Mouse (Mus musculus) adrenal gland, postnatal 4 days (tissue): ENCODE data around the gene Mvb12a. TPM values are rescaled to one million over a fixed set of nuclear protein-coding genes. Genes with fewer than 3 reads are reported as not detected.
"Not testable (repeated sequence)": the region's sequence is repeated elsewhere in the genome, so short reads cannot be mapped to it uniquely, and the experiment has no call there.

Experiments used
- DNase-seq, 2 experiments: peaks; one replicate each; pipeline ENCODE4 v3.0.0; 2021 to 2022; ENCODE audit warnings: low spot score in 2 of 2, mixed read lengths in 2 of 2
- long read RNA-seq, 2 experiments: library from polyadenylated mRNA; stranded (forward); transcript quantifications; one replicate each; pipeline ENCODE4 v2.0.0; 2021
- total RNA-seq, 2 experiments: library from RNA; stranded (reverse); gene quantifications; 2 replicates each; pipeline ENCODE4 v1.2.3; 2021

Mvb12a gene
- total RNA-seq = 10 to 100 TPM; 74.5 to 76.0 TPM
- long read RNA-seq, experiment 1, transcript Mvb12a-201 (9 exons, 1,062 nt) = major isoform, 64 of 80 reads
- long read RNA-seq, experiment 1, partial matches to known transcripts = 4 of 80 reads
- long read RNA-seq, experiment 1, other reads (novel, unspliced or antisense) = 11 of 80 reads
- long read RNA-seq, experiment 2, transcript Mvb12a-201 (9 exons, 1,062 nt) = major isoform, 50 of 74 reads
- long read RNA-seq, experiment 2, partial matches to known transcripts = 11 of 74 reads
- long read RNA-seq, experiment 2, other reads (novel, unspliced or antisense) = 13 of 74 reads

DNA sequence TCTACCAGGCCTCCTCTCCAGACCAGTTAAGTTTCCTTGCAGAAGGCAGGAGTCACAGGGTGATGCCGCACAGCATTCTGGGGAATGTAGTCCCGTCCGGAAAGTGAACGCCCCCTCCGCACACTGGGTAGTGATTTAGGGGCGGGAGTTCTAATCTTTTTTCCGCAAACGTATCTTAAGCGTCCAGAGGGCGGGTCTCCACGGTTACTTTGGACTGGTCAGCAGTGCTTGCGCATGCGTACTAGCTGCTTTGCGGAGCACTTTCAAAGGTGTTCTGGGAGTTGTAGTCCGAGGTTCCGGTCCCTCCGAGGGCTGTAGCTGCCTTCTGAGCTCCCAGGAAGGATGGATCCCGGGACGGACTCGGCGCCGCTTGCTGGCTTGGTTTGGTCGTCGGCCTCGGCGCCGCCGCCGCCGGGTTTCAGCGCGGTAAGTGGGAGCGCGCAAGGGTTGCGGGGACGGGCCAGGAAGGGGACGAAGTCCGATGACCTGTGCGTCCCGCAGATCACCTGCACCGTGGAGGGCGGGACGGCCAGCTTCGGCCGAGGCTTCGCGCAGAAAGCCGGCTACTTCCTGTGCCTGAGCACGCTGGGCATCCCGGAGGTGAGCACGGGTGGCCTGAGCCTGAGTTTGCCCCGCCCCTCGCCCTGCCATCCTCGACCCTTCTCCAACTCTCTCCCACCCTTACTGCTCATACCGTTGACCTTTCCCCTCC is at the start of gene Mvb12a:
Gene Mvb12a (plus strand): TSS at position 291 of the 712 bp plus-strand sequence.
- peak; percentile 71 to 93 for DNase-seq

DNA sequence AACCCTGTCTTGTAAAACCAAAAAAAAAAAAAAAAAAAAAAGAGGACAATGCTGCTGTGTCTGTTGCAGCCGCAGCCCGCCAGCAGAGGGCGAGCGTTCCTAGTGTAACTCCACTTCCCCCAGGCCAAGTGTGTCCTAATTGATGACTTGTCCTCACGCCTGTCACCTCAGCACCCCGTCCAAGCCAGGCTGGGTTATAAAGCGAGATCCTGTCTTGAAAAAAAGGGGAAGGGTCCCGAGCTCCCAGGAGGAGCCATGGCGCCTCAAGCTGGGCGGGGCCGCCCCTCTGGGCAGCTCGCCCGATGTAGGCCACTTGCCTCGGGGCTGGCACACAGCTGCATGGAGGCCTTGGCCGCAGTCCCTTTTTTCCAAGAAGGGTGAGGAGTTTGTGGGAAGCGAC is 47.7 kb upstream of the Mvb12a start:
- peak; percentile 62 to 77 for DNase-seq

DNA sequence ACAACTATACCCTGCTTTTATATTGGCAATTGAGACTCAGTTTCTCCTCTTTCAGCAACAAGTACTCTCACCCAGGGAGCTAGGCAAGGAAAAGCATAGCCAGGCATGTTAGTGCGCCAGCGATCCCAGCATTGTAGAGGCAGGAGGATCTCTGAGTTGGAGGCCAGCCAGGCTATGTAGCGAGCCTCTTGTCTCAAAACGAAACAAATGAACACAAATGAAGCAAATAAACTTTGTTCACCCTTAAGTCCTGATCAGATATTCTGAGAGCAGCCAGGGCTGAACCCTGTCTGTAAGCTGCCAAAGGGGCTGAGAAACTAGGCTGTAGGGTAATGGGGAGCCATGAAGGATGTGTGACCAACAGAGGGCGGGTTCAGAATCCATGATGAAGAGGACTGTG is 46.9 kb upstream of the Mvb12a start:
- no peak for DNase-seq

DNA sequence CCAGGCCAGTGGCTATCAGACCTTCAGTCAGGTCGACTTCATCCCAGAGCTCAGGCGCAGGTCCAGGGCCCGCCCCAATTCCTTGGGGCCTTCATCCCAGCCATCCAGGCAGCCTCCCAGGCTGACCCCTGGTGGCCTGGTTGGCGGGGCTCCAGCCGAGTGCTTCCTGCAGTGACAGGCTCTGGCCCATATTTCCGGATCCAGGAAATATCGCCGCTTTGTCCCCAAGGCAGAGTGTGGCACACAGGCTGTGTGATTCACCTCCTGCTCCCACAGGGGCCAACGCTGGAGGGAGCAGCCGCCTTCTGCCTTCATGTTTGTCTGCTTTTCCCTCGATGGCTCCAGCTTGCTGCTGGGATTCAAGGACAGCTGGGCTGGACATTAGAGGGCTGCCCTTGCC is 46.2 kb upstream of the Mvb12a start:
- peak; percentile 73 to 86 for DNase-seq

DNA sequence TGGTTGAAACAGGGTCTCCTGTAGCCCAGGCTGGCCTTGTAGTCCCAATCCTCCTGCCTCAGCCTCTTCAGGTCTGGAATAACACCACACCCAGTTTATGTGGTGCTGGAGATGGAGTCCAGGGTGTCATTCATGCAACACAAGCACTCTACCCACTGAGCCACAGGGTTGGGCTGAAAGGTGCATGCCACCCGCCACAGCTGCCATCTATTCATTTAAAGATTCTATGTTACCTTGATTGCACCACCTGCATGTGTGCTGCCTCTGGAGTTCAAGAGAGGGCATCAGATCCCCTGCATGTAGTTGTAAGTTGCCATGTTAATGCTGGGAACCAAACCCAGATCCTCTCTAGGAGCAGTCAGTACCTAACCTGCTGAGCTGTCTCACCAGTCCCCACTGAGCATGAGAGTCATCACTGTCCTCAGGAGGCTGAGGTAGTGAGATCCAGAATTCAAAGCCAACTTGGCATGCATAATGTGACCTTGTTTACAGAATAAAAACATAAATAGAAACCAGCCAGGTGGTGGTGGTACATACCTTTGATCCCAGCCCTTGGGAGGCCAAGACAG is 45.6 kb upstream of the Mvb12a start:
- DNase-seq = no peak

DNA sequence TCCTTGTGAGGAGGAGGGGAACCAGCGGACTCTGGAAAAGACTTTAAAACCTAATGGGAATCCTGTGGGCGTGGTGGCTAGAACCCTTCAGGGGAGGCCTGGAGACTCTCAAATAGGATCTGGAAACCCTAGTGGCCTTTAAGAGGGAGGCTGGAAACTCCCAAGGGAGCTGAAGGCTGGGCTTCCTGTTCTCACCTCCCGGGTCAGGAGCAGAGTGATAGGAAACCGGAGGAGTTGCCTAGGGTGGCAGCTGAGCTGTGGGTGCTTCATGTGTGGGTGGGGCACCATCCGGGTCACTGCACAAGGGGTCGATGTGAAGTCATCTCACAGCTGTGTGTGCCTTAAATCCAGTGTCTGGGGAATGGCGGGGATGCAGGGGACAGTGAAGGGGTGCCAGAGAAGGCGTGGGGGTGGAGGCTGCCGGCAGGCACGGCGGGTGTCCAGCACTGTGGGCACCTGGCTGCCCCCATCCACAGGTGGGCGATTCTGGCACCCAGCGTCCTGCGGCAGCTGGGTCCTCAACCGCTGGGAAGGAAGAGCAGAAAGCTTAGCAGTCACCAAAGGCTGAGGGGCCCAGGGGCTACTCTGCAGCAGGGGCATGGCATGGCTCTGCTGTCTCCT is 44.7 kb upstream of the Mvb12a start:
- no peak for DNase-seq

DNA sequence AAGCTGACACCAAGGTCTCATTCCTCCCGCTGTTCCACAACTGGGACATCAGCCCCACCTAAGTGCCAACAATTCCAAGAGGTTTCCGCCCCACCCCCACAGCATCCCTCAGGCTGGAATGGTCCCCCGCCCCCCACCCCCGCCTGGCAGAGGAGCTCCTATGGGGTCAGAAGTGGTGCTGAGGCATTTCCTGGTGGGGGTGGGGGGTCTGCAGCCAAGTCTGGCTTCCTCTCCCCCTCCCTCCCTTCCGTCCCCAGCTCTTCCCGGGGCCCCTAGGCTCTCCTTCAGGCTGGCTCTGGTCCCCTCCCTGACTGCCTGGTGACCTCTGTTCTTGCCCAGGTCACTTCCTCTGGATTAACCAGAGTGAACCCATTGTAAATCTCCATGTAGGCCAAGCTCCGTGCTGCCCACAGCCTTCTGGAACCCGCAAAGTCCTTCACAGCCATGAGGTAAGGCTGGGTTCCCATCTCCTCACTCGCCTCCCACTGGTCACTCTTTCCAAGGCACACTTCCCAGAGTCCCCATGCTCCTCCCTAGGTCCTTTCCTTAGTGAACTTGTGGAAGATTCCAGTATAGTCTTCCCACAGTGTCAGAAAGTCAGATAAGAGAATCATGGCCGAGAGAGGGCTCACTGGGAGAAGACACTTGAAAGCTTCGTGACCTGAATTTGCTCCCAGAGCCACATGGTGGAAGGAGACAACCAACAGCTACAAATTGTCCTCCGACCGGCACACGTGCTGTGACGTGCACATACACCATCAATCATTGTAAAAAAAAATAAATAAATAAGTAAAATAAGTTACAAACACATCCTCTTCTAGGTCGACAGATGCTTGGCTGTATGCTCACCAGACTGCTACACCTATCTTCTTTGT is 43.7 kb upstream of the Mvb12a start:
- DNase-seq = no peak

DNA sequence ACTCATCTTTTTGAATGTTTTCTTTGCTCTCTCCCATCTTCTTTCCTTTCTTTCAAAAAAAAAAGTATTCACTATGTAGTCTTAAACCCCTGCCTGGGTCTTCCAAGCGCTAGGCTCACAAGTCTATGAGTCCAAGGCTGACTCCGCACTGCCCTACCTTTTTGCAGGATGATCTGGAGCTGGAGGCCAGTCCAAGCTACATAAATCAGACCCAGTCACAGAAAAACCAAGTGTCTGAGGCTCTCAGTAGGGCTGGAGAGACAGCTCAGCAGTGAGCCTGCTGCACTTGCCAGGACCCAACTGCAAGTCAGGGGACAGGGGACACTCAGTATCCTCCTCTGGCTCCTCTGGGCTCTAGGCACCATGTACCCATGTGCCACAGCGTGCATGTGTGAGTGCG is 38.4 kb upstream of the Mvb12a start:
- DNase-seq = no peak

DNA sequence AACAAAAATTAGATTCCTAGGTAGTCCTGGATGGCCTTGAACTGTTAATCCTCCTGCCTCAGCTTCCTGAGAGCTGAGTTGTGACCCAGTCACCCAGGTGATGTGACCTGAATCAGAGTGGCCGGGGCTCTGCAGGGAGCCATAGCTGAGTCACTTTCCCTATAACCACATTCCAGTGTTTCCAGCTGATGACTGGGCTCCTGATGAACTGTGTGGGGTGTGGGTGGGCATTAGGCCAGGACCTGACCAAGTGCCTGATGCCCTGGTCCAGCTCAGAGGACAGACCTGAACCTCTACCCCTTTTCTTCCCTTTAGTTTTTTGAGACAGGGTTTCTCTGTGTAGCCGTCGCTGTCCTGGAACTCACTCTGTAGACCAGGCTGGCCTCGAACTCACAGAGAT is 37.4 kb upstream of the Mvb12a start:
- DNase-seq = no peak

DNA sequence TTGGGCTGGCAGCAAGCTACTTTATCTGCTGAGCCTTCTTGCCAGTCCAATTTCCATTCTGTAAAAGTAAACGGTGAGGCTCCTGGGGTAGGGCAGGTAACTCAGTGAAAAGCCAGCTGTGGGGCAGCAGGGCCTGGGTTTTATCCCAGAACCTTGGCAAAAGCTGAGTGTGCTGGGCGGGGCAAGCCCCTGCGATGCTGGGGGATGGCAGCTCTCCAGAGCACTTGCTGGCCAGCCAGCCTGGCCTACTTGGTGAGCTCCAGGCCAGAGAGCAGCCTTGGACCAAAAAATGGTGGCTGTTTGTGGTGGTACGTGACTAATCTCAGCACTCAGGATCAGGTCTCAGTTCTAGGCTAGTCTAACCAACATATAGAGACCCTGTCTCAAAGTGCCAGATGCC is 36.7 kb upstream of the Mvb12a start:
- no peak for DNase-seq

DNA sequence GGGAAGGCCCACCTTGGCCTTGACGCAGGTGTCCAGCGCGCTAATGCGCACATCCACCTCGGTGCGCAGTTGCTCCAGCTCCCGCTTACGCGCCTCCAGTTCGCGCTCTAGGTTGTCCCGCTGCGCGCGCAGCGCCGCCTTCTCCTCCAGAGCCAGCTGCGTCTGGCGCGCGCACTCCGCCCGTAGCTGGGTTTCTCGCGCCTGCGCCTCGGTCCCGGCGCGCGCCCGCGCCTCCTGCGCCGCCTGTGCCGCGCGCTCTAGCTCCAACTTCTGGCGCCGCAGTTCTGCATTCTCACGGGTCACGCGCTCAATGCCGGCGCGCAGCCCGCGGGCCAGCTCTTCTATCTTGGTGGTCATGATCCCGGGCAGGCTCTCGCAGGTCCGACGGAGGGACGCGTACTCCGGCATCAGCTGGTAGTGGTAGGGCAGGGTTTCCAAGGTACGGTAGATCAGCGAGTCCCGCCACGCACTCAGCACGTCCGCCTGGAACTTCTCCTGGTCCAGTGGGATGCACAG is 35.1 kb upstream of the Mvb12a start:
- peak in 1 of 2 experiments; percentile 52 for DNase-seq

DNA sequence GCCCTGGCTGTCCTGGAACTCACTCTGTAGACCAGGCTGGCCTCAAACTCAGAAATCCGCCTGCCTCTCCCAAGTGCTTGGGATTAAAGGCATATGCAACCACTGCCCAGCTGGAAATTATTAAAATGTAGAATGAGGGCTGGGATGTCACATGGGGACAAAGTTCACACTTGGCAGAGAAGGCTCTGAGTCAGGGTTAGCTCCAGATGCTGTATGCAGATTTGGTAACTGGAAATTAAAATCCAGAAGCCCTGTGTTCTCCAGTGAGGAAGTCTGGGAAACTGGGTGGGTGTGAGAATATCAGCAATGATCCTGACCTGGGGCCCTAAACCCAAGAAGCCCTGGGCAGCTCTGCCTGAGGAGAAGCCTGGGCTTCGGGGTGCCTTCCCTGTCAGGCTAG is 33.4 kb upstream of the Mvb12a start:
- DNase-seq = no peak

DNA sequence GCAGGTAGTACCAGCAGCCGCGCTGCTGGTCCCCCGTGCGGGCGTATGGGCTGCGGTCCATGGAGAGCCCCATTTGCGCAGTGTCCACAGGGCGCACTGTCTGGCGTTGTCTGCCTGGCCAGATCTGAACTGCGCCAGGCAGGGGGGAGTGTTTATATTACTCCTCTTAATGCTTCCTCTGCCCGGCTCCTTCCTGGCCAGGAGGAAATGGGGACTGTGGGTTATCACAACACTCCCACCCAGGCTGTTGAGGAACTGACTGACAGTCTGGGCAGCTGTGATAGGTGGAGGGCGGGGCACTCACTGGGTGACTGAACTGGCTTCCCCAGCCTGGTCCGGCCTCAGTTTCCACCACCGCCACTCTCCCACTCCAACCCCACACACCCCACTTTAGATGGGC is 31.1 kb upstream of the Mvb12a start, which contains the start of gene Plvap:
Gene Plvap (minus strand): TSS at position 109 of the 400 bp plus-strand sequence.
- no peak for DNase-seq

DNA sequence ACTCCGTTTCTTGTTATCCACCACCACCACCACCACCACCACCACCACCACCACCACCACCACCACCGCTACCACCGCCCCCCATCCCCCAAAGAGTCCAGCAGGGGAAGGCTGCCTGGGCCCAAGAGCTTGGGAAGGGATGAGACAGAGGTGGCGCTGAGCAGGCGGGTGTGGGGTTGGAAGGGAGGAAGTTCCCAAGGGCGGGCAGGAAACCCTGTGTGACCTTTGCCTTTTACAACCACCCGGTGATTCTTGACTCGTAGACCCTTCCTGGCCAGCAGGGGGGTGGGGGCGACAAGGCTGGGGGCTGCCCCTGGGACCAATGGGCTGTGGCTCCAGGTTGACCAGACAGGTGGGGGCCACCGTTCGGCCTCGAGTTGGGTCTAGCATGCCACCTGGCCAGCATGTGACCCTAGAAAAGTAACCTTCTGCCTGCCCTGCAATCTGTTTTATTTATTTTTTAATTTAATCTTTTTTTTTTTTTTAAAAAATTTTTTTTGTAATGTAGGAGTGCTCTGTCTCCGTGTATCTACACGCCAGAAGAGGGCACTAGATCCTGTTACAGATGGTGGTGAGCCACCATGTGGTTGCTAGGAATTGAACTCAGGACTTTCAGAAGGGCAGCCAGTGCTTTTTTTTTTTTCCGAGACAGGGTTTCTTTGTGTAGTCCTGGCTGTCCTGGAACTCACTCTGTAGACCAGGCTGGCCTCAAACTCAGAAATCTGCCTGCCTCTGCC is 29.5 kb upstream of the Mvb12a start:
- DNase-seq = no peak

DNA sequence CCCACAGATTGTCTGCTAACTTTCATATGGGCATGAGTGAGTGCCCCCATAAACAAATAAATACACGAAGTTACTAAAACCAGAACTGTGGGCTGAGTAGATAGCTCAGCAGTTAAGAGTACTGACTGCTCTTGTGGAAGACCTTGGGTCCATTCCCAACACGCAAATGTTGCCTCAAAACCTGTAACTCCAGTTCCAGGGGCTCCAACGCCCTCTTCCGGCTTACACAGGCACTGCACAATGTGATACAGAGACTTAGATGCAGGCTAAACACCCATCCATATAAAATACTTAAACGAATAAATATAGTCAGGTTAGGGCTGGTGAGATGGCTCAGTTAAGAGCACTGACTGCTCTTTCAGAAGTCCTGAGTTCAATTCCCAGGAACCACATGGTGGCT is 27.7 kb upstream of the Mvb12a start:
- no peak for DNase-seq

DNA sequence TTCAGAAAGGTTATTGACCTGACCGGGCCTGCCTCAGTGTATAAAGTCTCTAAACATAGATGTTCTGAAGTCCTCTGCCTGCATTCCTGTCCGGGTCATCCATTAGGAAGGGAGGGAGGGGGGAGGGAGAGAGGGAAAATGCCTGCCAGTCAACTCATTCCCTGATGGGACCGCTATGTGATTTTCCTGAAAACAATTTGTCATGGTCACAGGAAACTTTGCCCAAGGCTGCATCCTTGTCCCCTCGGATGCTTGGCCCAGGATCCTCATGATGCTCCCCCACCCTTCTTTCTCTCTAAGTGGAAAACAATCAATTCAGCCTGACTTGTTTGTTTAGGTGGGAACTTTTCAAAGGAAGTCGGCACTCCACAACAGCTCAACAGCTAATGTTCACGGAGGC is 25.9 kb upstream of the Mvb12a start:
- no peak for DNase-seq

DNA sequence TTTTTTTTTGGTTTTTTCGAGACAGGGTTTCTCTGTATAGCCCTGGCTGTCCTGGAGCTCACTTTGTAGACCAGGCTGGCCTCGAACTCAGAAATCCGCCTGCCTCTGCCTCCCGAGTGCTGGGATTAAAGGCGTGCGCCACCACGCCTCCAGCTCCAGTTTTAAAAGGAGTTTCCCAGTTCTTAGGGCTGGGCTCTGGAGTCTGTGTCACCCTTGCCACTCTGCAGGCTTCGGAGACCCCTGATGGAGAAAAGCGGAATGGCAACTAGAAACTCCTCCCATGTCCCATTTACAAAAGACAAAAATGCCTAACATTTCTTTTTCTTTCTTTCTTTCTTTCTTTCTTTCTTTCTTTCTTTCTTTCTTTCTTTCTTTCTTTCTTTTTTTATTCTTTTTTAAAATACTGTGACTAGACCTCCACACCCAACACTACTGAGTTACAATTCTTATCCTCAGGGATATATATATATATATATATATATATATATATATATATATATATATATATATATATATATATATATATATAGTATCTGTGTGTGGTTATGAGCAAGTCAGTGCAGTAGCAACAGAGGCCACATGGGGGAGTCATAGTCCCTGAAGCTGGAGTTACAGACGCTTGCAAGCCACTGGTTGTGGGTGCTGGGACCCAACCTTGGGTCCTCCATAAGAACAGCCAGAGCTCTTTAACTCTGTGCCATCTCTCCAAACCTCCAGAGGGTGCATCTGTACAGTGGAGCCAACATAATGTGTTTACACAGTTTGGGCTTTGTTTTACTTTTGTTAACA is 23.5 kb upstream of the Mvb12a start:
- DNase-seq = not testable (repeated sequence)

DNA sequence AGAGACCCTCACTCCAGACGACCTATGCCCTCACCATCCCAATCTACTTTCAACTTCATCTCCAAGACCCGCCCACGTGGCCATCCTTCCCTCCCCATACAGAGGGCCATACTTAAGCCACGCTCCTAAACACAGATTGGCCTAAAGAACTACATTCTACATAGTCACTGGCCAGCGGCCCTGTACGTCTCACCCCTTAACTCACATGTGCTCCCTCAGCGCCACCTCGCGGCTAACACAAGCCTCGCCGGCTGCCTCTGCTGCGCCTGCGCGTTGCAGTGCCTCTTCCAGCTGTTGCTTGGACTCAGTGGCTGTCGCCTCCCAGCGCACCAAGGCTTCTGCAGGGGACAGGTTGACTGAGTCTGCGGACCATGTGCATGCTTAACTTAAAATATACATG is 21.1 kb upstream of the Mvb12a start:
- DNase-seq = peak; percentile 93 to 94
